Mouse (Mus musculus) heart, adult 2 months (tissue): ENCODE measurements around the gene Capn11. TPM values are rescaled to one million over a fixed set of nuclear protein-coding genes. Genes with fewer than 3 reads are reported as not detected.

ENCODE experiments used
- DNase-seq, 2 experiments: peaks; one replicate each; pipeline ENCODE4 v3.0.0; 2021
- H3K27ac ChIP-seq: fragments of 200-600 bp; 2 replicates; pipeline ENCODE4 v1.8.1; 2022
- H3K27me3 ChIP-seq: fragments of 200-500 bp; 2 replicates; pipeline ENCODE4 v1.6.1; 2012; ENCODE audit warnings: mild to moderate bottlenecking, low read length, inconsistent platforms, mixed read lengths; ENCODE audit not compliant: control insufficient read depth, insufficient read depth
- H3K36me3 ChIP-seq: fragments of 200-500 bp; 2 replicates; pipeline ENCODE4 v1.6.1; 2012; ENCODE audit warnings: low read length, inconsistent platforms; ENCODE audit not compliant: control insufficient read depth, insufficient read depth
- H3K4me1 ChIP-seq: fragments of 200-500 bp; 2 replicates; pipeline ENCODE4 v1.6.1; 2011; ENCODE audit warnings: low read length; ENCODE audit not compliant: control insufficient read depth, insufficient read depth
- H3K4me3 ChIP-seq: fragments of 200-600 bp; 2 replicates; pipeline ENCODE4 v1.8.1; 2022
- H3K79me2 ChIP-seq: fragments of 200-500 bp; replicated peaks from 2 replicates; pipeline ENCODE4 v1.6.1; 2012; ENCODE audit warnings: mild to moderate bottlenecking, inconsistent platforms, low read length, moderate library complexity, mixed read lengths; ENCODE audit not compliant: control insufficient read depth, insufficient read depth
- H3K9ac ChIP-seq: fragments of 200-500 bp; 2 replicates; pipeline ENCODE4 v1.6.1; 2012; ENCODE audit warnings: low read depth, mild to moderate bottlenecking, control low read depth, inconsistent platforms, low read length, mixed read lengths
- CTCF ChIP-seq: fragments of 200-600 bp; IDR thresholded peaks from 2 replicates; pipeline ENCODE4 v1.8.1; 2022; ENCODE audit warnings: antibody characterized with exemption, mild to moderate bottlenecking, moderate library complexity
- EP300 ChIP-seq: fragments of 200-500 bp; IDR thresholded peaks from 2 replicates; pipeline ENCODE4 v1.6.1; 2011; ENCODE audit warnings: low read depth, low read length, control low read depth; ENCODE audit not compliant: insufficient read depth
- POLR2A ChIP-seq: fragments of 200-500 bp; IDR thresholded peaks from 2 replicates; pipeline ENCODE4 v1.6.1; 2011; ENCODE audit warnings: mild to moderate bottlenecking, low read depth, low read length, control low read depth; ENCODE audit not compliant: insufficient read depth
- WGBS: fragments of 180-500 bp; shearing (Covaris S2); methylation state at CpG from one replicate; pipeline ENCODE4 v1.1.7; 2018; 5-methylcytosine and 5-hydroxymethylcytosine counted together
- intact Hi-C: fragments of 180-260 bp; cut with DNase I; formaldehyde crosslinking; loops from one replicate; pipeline ENCODE4 v1.15.1; 2025
- polyA plus RNA-seq: library from polyadenylated mRNA; depleted of rRNA; stranded (reverse); fragments of >200 nt; gene quantifications from 2 replicates; pipeline ENCODE4 v1.2.3, GENCODE M21; 2012
- total RNA-seq, 2 experiments: library from RNA; stranded (reverse); gene quantifications; 2 replicates each; pipeline ENCODE4 v1.2.3; 2021

Gene Capn11
- total and polyA plus RNA-seq, 3 experiments: 0.59 TPM; not detected in 2

GRCm38 (mm10) chr17:45667481-45667880, 8.4 kb upstream of the Capn11 start:
- Histone ChIP-seq H3K9ac (no peak overlapping the region), H3K27ac (no peak overlapping the region), H3K79me2 (no peaks in the 10 kb centered on the region), H3K27me3 (no peaks in the 10 kb centered on the region), H3K4me3 (no peak overlapping the region), H3K36me3 (no peaks in the 10 kb centered on the region), H3K4me1 (0 out of 2 replicates have a peak, but pooled peaks cover 1% of the 10 kb centered on the region)
- intact Hi-C loops: no loop called here
- TF ChIP-seq CTCF: no peak
- TF ChIP-seq POLR2A: no peak
- no peak for TF ChIP-seq EP300
- no peak for DNase-seq
- WGBS: 87% methylated on average over 10 of the region's 10 CpGs

- TF ChIP-seq CTCF: no peak
- TF ChIP-seq POLR2A: no peak
- TF ChIP-seq EP300: no peak
- Histone ChIP-seq H3K4me1 (0 out of 2 replicates have a peak, but pooled peaks cover 1% of the 10 kb centered on the region), H3K4me3 (no peak overlapping the region), H3K9ac (no peak overlapping the region), H3K36me3 (no peaks in the 10 kb centered on the region), H3K27ac (no peak overlapping the region), H3K27me3 (no peaks in the 10 kb centered on the region), H3K79me2 (no peaks in the 10 kb centered on the region)
- 83% methylated on average over 11 of the region's 11 CpGs for WGBS
- intact Hi-C loops: no loop called here
- no peak for DNase-seq
Measured at GRCm38 (mm10) chr17:45666091-45666490, 7.0 kb upstream of the Capn11 start.

GRCm38 (mm10) chr17:45664608-45665007, 5.5 kb upstream of the Capn11 start:
- WGBS: 71% methylated on average over 13 of the region's 13 CpGs
- H3K9ac ChIP-seq: no peak overlapping the region
- no peak for DNase-seq
- H3K4me1 ChIP-seq: 0 out of 2 replicates have a peak, but pooled peaks cover 1% of the 10 kb centered on the region
- H3K36me3 ChIP-seq: no peaks in the 10 kb centered on the region
- TF ChIP-seq EP300 (no peak), CTCF (no peak), POLR2A (no peak)
- intact Hi-C loops: no loop called here
- H3K27ac ChIP-seq: no peak overlapping the region
- H3K27me3 ChIP-seq: no peaks in the 10 kb centered on the region
- H3K4me3 ChIP-seq: no peak overlapping the region
- no peaks in the 10 kb centered on the region for H3K79me2 ChIP-seq

GRCm38 (mm10) chr17:45663106-45663919, 4.2 kb upstream of the Capn11 start:
- no peak overlapping the region for H3K27ac ChIP-seq
- H3K9ac ChIP-seq: no peak overlapping the region
- 0 out of 2 replicates have a peak, but pooled peaks cover 1% of the 10 kb centered on the region for H3K4me1 ChIP-seq
- H3K79me2 ChIP-seq: no peaks in the 10 kb centered on the region
- peak; percentile 57 to 80 for DNase-seq
- TF ChIP-seq CTCF (0 out of 2 replicates have a peak, but pooled peaks have one; percentile 97), POLR2A (no peak), EP300 (0 out of 2 replicates have a peak, but pooled peaks have one; percentile 27)
- H3K4me3 ChIP-seq: no peak overlapping the region
- H3K27me3 ChIP-seq: no peaks in the 10 kb centered on the region
- H3K36me3 ChIP-seq: no peaks in the 10 kb centered on the region
- WGBS: 28% methylated on average over 27 of the region's 27 CpGs
- intact Hi-C loops: loop anchor here (2.0 kb wide), 1 partner anchor 55 kb away; no protein-coding TSS in a partner anchor

- H3K27ac ChIP-seq: no peak overlapping the region
- no peaks in the 10 kb centered on the region for H3K36me3 ChIP-seq
- no peak overlapping the region for H3K9ac ChIP-seq
- no peaks in the 10 kb centered on the region for H3K27me3 ChIP-seq
- 22% methylated on average over 6 of the region's 6 CpGs for WGBS
- TF ChIP-seq CTCF: peak; percentile 31; the same call in 1 of the 2 replicates
- no peak for TF ChIP-seq POLR2A
- no peak for TF ChIP-seq EP300
- H3K4me1 ChIP-seq: no peaks in the 10 kb centered on the region
- no peak for DNase-seq
- intact Hi-C loops: no loop called here
- no peaks in the 10 kb centered on the region for H3K79me2 ChIP-seq
- no peak overlapping the region for H3K4me3 ChIP-seq
Measured at GRCm38 (mm10) chr17:45655820-45656219, 3.3 kb downstream of the Capn11 start.

GRCm38 (mm10) chr17:45653233-45653632, 5.9 kb downstream of the Capn11 start:
- H3K36me3 ChIP-seq: no peaks in the 10 kb centered on the region
- no peaks in the 10 kb centered on the region for H3K4me1 ChIP-seq
- WGBS: 70% methylated on average over 7 of the region's 7 CpGs
- H3K79me2 ChIP-seq: no peaks in the 10 kb centered on the region
- no peak for DNase-seq
- H3K27me3 ChIP-seq: no peaks in the 10 kb centered on the region
- H3K4me3 ChIP-seq: no peak overlapping the region
- TF ChIP-seq CTCF (no peak), EP300 (no peak), POLR2A (no peak)
- H3K27ac ChIP-seq: no peak overlapping the region
- no peak overlapping the region for H3K9ac ChIP-seq
- intact Hi-C loops: no loop called here
